In genomic region chr16:13727811-13728335, GRCm38 (mm10) we compare ENCODE assay signal across 36 mouse cellular contexts. TPM values are rescaled to one million over a fixed set of nuclear protein-coding genes. Genes with fewer than 3 reads are reported as not detected.
DNase-seq lines count a peak whose midpoint lies in the region; ATAC-seq and TF ChIP-seq lines count a peak whose summit lies in the region.
"Had no signal": no experiment of that assay in that cellular context is flagged by ENCODE, and none has a peak within 500 bp of the region (broad histone marks: within the 10 kb centered on the region; RNA-seq: fewer than 3 reads in every experiment).

No protein-coding gene starts in this region.

- no peak overlapping the region for H3K4me2 ChIP-seq in stomach, postnatal 0 days (replicated peaks; ENCODE audit: low read depth)
- H3K4me2 ChIP-seq: embryonic facial prominence, embryonic 12.5 days; heart, embryonic 15.5 days; hindbrain, embryonic 12.5 days; kidney, embryonic 15.5 days; limb, embryonic 13.5 days; liver, embryonic 11.5 days; lung, embryonic 15.5 days; midbrain, embryonic 11.5 days; neural tube, embryonic 13.5 days had no signal

- no peak overlapping the region for H3K9ac ChIP-seq in stomach, postnatal 0 days (ENCODE audit: low read length)
- H3K9ac ChIP-seq: embryonic facial prominence, embryonic 12.5 days; heart, embryonic 15.5 days; hindbrain, embryonic 12.5 days; kidney, embryonic 15.5 days; limb, embryonic 13.5 days; lung, embryonic 15.5 days; neural tube, embryonic 13.5 days had no signal

- TF ChIP-seq EP300 in stomach, postnatal 0 days (optimal IDR thresholded peaks at IDR 0.05): no peak

- H3K27me3 ChIP-seq in testis, adult 2 months (ENCODE audit: control insufficient read depth, insufficient read depth, low read length): no peaks in the 10 kb centered on the region
- no peaks in the 10 kb centered on the region for H3K27me3 ChIP-seq in stomach, postnatal 0 days (ENCODE audit: control insufficient read depth, insufficient read depth, low read length)
- H3K27me3 ChIP-seq: embryonic facial prominence, embryonic 12.5 days; heart, embryonic 15.5 days; lung, embryonic 15.5 days; neural tube, embryonic 13.5 days had no signal

- WGBS in stomach, postnatal 0 days: 85% methylated on average over 5 of the region's 5 CpGs

- peak overlapping the region; percentile 51 for H3K4me3 ChIP-seq in testis, adult 2 months (ENCODE audit: control insufficient read depth, low read depth, low read length)
- H3K4me3 ChIP-seq in stomach, postnatal 0 days (ENCODE audit: low read depth, low read length): no peak overlapping the region
- H3K4me3 ChIP-seq: embryonic facial prominence, embryonic 12.5 days; heart, embryonic 10.5 days; heart, embryonic 15.5 days; hindbrain, embryonic 12.5 days; kidney, embryonic 15.5 days; layer of hippocampus, adult 2 months; left cerebral cortex, adult 2 months; limb, embryonic 13.5 days; lung, embryonic 15.5 days; neural tube, embryonic 13.5 days had no signal

- TF ChIP-seq POLR2A in testis, adult 2 months (IDR thresholded peaks at IDR 0.05; ENCODE audit: control insufficient read depth, low read depth, low read length): no peak

- ATAC-seq in stomach, postnatal 0 days (ENCODE audit: low FRiP score, low TSS enrichment): no peak
- ATAC-seq: forebrain, embryonic 14.5 days; hindbrain, postnatal 0 days had no signal

- no peaks in the 10 kb centered on the region for H3K9me3 ChIP-seq in stomach, postnatal 0 days (ENCODE audit: control insufficient read depth, low read length)
- H3K9me3 ChIP-seq: embryonic facial prominence, embryonic 12.5 days; heart, embryonic 10.5 days; heart, embryonic 15.5 days; hindbrain, embryonic 12.5 days; kidney, embryonic 15.5 days; limb, embryonic 13.5 days; lung, embryonic 15.5 days; neural tube, embryonic 13.5 days had no signal

- no peak for TF ChIP-seq CTCF in testis, adult 2 months (IDR thresholded peaks at IDR 0.05; ENCODE audit: control insufficient read depth, insufficient read depth, insufficient replicate concordance, low read depth, low read length)
- TF ChIP-seq CTCF in stomach, postnatal 0 days (IDR thresholded peaks at IDR 0.05; ENCODE audit: low read depth): no peak

- no peak overlapping the region for H3K27ac ChIP-seq in testis, adult 2 months (ENCODE audit: control insufficient read depth, insufficient read depth, low read depth, low read length)
- H3K27ac ChIP-seq in stomach, postnatal 0 days (replicated peaks): 0 out of 2 replicates have a peak overlapping the region, but pooled peaks have one; percentile 26
- H3K27ac ChIP-seq: embryonic facial prominence, embryonic 12.5 days; heart, embryonic 10.5 days; heart, embryonic 15.5 days; hindbrain, embryonic 12.5 days; hindbrain, postnatal 0 days; kidney, embryonic 15.5 days; layer of hippocampus, adult 2 months; left cerebral cortex, adult 2 months; limb, embryonic 13.5 days; lung, embryonic 15.5 days; neural tube, embryonic 13.5 days had no signal

- DNase-seq in adrenal gland, adult 2 months: peak; percentile 68
- no peak for DNase-seq in adrenal gland, postnatal 4 days (ENCODE audit: low spot score in 2 of 2)
- no peak for DNase-seq in testis, postnatal 10 days (ENCODE audit: low spot score)
- peak; percentile 34 for DNase-seq in adrenal gland, postnatal 25 days
- DNase-seq in stomach, postnatal 0 days (ENCODE audit: low spot score): no peak
- DNase-seq in right cerebral cortex, postnatal 25 days: no peak
- no peak for DNase-seq in thymus, postnatal 10 days (ENCODE audit: low spot score in 2 of 2)
- DNase-seq: cerebellum, adult 2 months; cerebellum, postnatal 14 days; gastrocnemius, postnatal 14 days; heart, postnatal 36 days; kidney, adult 11 months; kidney, postnatal 25 days; retina, postnatal 1 day; right cerebral cortex, postnatal 14 days; spleen, adult 18-20 months; thymus, postnatal 25 days had no signal

- H3K36me3 ChIP-seq in testis, adult 2 months (ENCODE audit: control insufficient read depth, insufficient read depth, low read length): no peaks in the 10 kb centered on the region
- no peaks in the 10 kb centered on the region for H3K36me3 ChIP-seq in stomach, postnatal 0 days (ENCODE audit: control insufficient read depth, insufficient read depth, low read length)
- H3K36me3 ChIP-seq: embryonic facial prominence, embryonic 12.5 days; heart, embryonic 10.5 days; heart, embryonic 15.5 days; hindbrain, embryonic 12.5 days; kidney, embryonic 15.5 days; limb, embryonic 13.5 days; lung, embryonic 15.5 days; neural tube, embryonic 13.5 days had no signal

- H3K4me1 ChIP-seq in testis, adult 2 months (ENCODE audit: control insufficient read depth, insufficient read depth, low read length): peaks cover 9% of the 10 kb centered on the region
- no peaks in the 10 kb centered on the region for H3K4me1 ChIP-seq in stomach, postnatal 0 days (replicated peaks; ENCODE audit: control insufficient read depth, insufficient read depth)
- H3K4me1 ChIP-seq: embryonic facial prominence, embryonic 12.5 days; limb, embryonic 13.5 days had no signal

RNA-seq across cellular contexts. Expression of gene Pla2g10, which starts 2.9 kb away (rescaled TPM):
- total RNA-seq in adrenal gland, adult 2 months (2021): not detected
- polyA plus RNA-seq in adrenal gland, adult 2 months (2012; rRNA removed): 0.11 TPM in 1 of 2 replicates, not detected in the other
- total RNA-seq in adrenal gland, postnatal 4 days (2021): not detected
- polyA plus RNA-seq in testis, adult 2 months (2012; rRNA removed): 176 and 193 TPM in 2 replicates
- not detected in 2 replicates for total RNA-seq in adrenal gland, postnatal 25 days (2021)
- 142 and 153 TPM in 2 replicates for polyA plus RNA-seq in stomach, postnatal 0 days (2015; fragmentation: Nextera tagmentation; extraction: Ambion mirVana)
- total RNA-seq: gastrocnemius, postnatal 14 days; granulocyte monocyte progenitor cell, adult 5-6 weeks; heart, postnatal 36 days; hindbrain, postnatal 0 days; layer of hippocampus, adult 2 months; layer of hippocampus, postnatal 14 days; left cerebral cortex, adult 2 months; left cerebral cortex, postnatal 36 days; megakaryocyte, adult 5-6 weeks had no signal
- polyA plus RNA-seq: cerebellum, adult 2 months; embryonic facial prominence, embryonic 12.5 days; forebrain, embryonic 14.5 days; hindbrain, postnatal 0 days had no signal

RNA-seq across cellular contexts. Expression of gene Rrn3, which starts 52.6 kb away (rescaled TPM):
- total RNA-seq in adrenal gland, adult 2 months (2021): 10 to 100 TPM; 43.9 to 48.0 TPM
- 9.4 and 17.2 TPM in 2 replicates for polyA plus RNA-seq in adrenal gland, adult 2 months (2012; rRNA removed)
- 10 to 100 TPM; 46.6 to 49.3 TPM for total RNA-seq in adrenal gland, postnatal 4 days (2021)
- 5.4 and 6.3 TPM in 2 replicates for polyA plus RNA-seq in testis, adult 2 months (2012; rRNA removed)
- 48.6 and 50.0 TPM in 2 replicates for total RNA-seq in adrenal gland, postnatal 25 days (2021)
- polyA plus RNA-seq in stomach, postnatal 0 days (2015; fragmentation: Nextera tagmentation; extraction: Ambion mirVana): 33.9 and 34.5 TPM in 2 replicates

RNA-seq across cellular contexts. Expression of gene 3110001I22Rik, which starts 56.1 kb away (rescaled TPM):
- 1 to 10 TPM; 5.7 to 7.6 TPM for total RNA-seq in adrenal gland, adult 2 months (2021)
- polyA plus RNA-seq in adrenal gland, adult 2 months (2012; rRNA removed): 0.32 and 0.59 TPM in 2 replicates
- 1 to 10 TPM; 6.4 to 8.5 TPM for total RNA-seq in adrenal gland, postnatal 4 days (2021)
- 0.70 and 1.1 TPM in 2 replicates for polyA plus RNA-seq in testis, adult 2 months (2012; rRNA removed)
- total RNA-seq in adrenal gland, postnatal 25 days (2021): 5.6 and 7.8 TPM in 2 replicates
- polyA plus RNA-seq in stomach, postnatal 0 days (2015; fragmentation: Nextera tagmentation; extraction: Ambion mirVana): 3.0 and 3.3 TPM in 2 replicates

RNA-seq across cellular contexts. Expression of gene Bfar, which starts 56.2 kb away (rescaled TPM):
- total RNA-seq in adrenal gland, adult 2 months (2021): 10 to 100 TPM; 47.3 to 47.5 TPM
- 18.1 and 24.3 TPM in 2 replicates for polyA plus RNA-seq in adrenal gland, adult 2 months (2012; rRNA removed)
- total RNA-seq in adrenal gland, postnatal 4 days (2021): 10 to 100 TPM; 52.3 to 55.6 TPM
- polyA plus RNA-seq in testis, adult 2 months (2012; rRNA removed): 12.2 and 13.0 TPM in 2 replicates
- total RNA-seq in adrenal gland, postnatal 25 days (2021): 52.8 and 60.4 TPM in 2 replicates
- 21.5 and 22.0 TPM in 2 replicates for polyA plus RNA-seq in stomach, postnatal 0 days (2015; fragmentation: Nextera tagmentation; extraction: Ambion mirVana)

RNA-seq across cellular contexts. Expression of gene Parn, which starts 59.9 kb away (rescaled TPM):
- total RNA-seq in adrenal gland, adult 2 months (2021): 10 to 100 TPM; 32.8 to 36.6 TPM
- 9.2 and 12.1 TPM in 2 replicates for polyA plus RNA-seq in adrenal gland, adult 2 months (2012; rRNA removed)
- 10 to 100 TPM; 47.8 to 52.0 TPM for total RNA-seq in adrenal gland, postnatal 4 days (2021)
- 17.0 and 21.7 TPM in 2 replicates for polyA plus RNA-seq in testis, adult 2 months (2012; rRNA removed)
- total RNA-seq in adrenal gland, postnatal 25 days (2021): 36.5 and 47.5 TPM in 2 replicates
- 23.7 and 24.8 TPM in 2 replicates for polyA plus RNA-seq in stomach, postnatal 0 days (2015; fragmentation: Nextera tagmentation; extraction: Ambion mirVana)

Comparison
In these comparisons a context has a peak if more than half of its experiments do, and no peak if none do; other contexts are left out.
1. DNase-seq: peak in adrenal gland, adult 2 months (single experiment) and adrenal gland, postnatal 25 days (single experiment); none in adrenal gland, postnatal 4 days (0 of 2), testis, postnatal 10 days (single experiment), stomach, postnatal 0 days (single experiment), right cerebral cortex, postnatal 25 days (single experiment) and thymus, postnatal 10 days (0 of 2).